Mouse (Mus musculus): ENCODE measurements around the gene Car6. TPM values are rescaled to one million over a fixed set of nuclear protein-coding genes. Genes with fewer than 3 reads are reported as not detected.

Car6 gene
- total and polyA plus RNA-seq, 2 experiments from 2014 or later: not detected

DNA sequence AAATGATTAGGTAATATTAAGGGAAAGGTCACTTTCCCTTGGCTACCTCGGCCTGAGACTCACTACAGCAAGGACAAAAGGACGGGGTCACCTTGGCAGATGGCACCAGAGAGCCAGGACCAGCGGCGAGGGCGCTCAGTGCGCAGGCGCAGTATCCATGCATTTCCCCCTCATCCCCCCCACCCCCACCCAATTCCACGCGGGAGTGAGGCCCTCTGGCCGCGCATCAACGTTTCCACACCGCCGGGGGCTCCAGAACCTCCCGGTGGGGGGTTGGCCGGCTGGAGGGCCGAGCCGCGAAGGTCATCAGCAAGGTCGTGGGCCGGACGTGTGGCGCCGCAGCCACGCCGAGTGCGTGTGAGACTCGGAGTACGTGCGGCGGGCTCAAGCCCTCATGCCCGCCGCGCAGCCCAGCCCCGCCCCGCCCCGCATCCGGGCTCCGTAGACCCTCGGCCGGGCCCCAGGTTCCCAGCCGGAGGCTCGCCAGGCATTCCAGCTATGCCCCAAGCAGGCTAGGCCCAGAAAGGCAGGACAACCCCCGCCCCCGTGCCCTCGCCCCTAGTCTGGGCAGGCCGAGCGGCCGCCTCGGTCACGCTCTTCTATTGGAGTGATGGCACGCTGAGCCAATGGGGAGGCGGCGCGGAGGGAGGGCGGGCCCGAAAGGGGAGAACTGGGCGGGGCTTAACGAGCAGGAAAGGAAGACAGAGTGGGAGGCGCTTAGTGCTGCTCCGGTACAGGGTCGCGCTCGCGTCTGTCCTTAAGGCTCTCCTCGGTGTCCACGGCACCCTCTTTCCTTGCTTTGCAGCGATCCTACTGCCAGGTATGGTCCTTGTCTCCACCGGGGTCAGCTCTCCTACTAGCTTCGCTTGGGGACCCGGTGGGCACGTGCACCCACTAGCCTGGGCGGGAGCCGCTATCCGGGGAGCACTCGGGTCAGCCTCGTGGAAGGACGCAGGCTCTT, 35.7 kb upstream of the Car6 start, which contains the start of gene Eno1:
TSS of gene Eno1 (plus strand) at position 201 of the 961 bp plus-strand sequence.
- peak within 1 kb of the TSS; percentile 72 for H3K9ac ChIP-seq (replicated peaks; ENCODE audit: low read length)
- DNase-seq (ENCODE audit: low spot score): peak; percentile 98
- no peaks in the 10 kb centered on the region for H3K9me3 ChIP-seq (ENCODE audit: low read length)
- under 1% methylated on average over 71 of the region's 78 CpGs for WGBS
- TF ChIP-seq CTCF (IDR thresholded peaks at IDR 0.05; ENCODE audit: low read depth): peak; percentile 40
- H3K4me2 ChIP-seq (ENCODE audit: low read depth, low read length): peak within 1 kb of the TSS; percentile 94
- peak within 1 kb of the TSS; percentile 84 for H3K4me3 ChIP-seq (ENCODE audit: low read length)
- H3K4me1 ChIP-seq (ENCODE audit: insufficient read depth, low read length): peaks cover 23% of the 10 kb centered on the region
- H3K27me3 ChIP-seq (ENCODE audit: insufficient read depth, low read length): no peaks in the 10 kb centered on the region
- peak; percentile 98 for ATAC-seq
- peaks cover 10% of the 10 kb centered on the region for H3K36me3 ChIP-seq (ENCODE audit: insufficient read depth, low read length)
- peak within 1 kb of the TSS; percentile 96 for H3K27ac ChIP-seq

DNA sequence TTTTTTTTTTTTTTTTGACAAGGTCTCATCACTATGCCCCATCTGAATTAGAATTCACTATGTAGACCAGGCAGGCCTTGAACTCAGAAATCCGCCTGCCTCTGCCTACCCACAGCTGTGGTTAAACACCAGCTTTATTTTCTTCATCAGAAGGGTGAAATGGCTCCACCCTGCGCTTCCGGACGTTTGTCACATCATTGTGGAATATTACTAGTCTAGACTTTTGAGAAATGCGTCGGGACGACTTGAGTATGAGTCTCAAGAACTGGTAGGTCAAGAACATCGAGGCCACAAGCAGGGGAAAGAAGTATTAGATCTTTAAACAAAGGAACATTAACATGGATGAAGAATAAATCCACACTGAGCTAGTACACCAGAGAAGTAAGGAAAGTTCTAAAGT, 34.9 kb upstream of the Car6 start:
- Histone ChIP-seq H3K9me3 (ENCODE audit: low read length) (no peaks in the 10 kb centered on the region), H3K27me3 (ENCODE audit: insufficient read depth, low read length) (no peaks in the 10 kb centered on the region), H3K27ac (peak overlapping the region; percentile 96), H3K36me3 (ENCODE audit: insufficient read depth, low read length) (peaks cover 2% of the 10 kb centered on the region; the same call in 1 of the 2 replicates), H3K4me1 (ENCODE audit: insufficient read depth, low read length) (peaks cover 23% of the 10 kb centered on the region), H3K4me2 (ENCODE audit: low read depth, low read length) (peak overlapping the region; percentile 94), H3K4me3 (ENCODE audit: low read length) (peak overlapping the region; percentile 84; the same call in 1 of the 2 replicates), H3K9ac (replicated peaks; ENCODE audit: low read length) (0 out of 2 replicates have a peak overlapping the region, but pooled peaks have one; percentile 72)
- WGBS: 80% methylated on average over 8 of the region's 8 CpGs
- DNase-seq (ENCODE audit: low spot score) (no peak), ATAC-seq (no peak)
- no peak for TF ChIP-seq CTCF (IDR thresholded peaks at IDR 0.05; ENCODE audit: low read depth)

GRCm38 (mm10) chr4:150235585-150235984, 34.5 kb upstream of the Car6 start:
- H3K4me2 ChIP-seq (ENCODE audit: low read depth, low read length): no peak overlapping the region
- DNase-seq (ENCODE audit: low spot score) (no peak), ATAC-seq (no peak)
- no peak overlapping the region for H3K9ac ChIP-seq (replicated peaks; ENCODE audit: low read length)
- no peaks in the 10 kb centered on the region for H3K27me3 ChIP-seq (ENCODE audit: insufficient read depth, low read length)
- TF ChIP-seq CTCF (IDR thresholded peaks at IDR 0.05; ENCODE audit: low read depth): no peak
- peak overlapping the region; percentile 65; the same call in 1 of the 2 replicates for H3K27ac ChIP-seq
- H3K4me3 ChIP-seq (ENCODE audit: low read length): no peak overlapping the region
- H3K9me3 ChIP-seq (ENCODE audit: low read length): no peaks in the 10 kb centered on the region
- WGBS: 76% methylated on average over 4 of the region's 4 CpGs
- H3K4me1 ChIP-seq (ENCODE audit: insufficient read depth, low read length): peaks cover 26% of the 10 kb centered on the region
- H3K36me3 ChIP-seq (ENCODE audit: insufficient read depth, low read length): no peaks in the 10 kb centered on the region

GRCm38 (mm10) chr4:150234599-150235327, 33.6 kb upstream of the Car6 start:
- Histone ChIP-seq H3K4me3 (ENCODE audit: low read length) (no peak overlapping the region), H3K27ac (peak overlapping the region; percentile 65), H3K27me3 (ENCODE audit: insufficient read depth, low read length) (no peaks in the 10 kb centered on the region), H3K9ac (replicated peaks; ENCODE audit: low read length) (no peak overlapping the region), H3K4me1 (ENCODE audit: insufficient read depth, low read length) (peaks cover 23% of the 10 kb centered on the region), H3K36me3 (ENCODE audit: insufficient read depth, low read length) (no peaks in the 10 kb centered on the region), H3K4me2 (ENCODE audit: low read depth, low read length) (no peak overlapping the region), H3K9me3 (ENCODE audit: low read length) (no peaks in the 10 kb centered on the region)
- no peak for TF ChIP-seq CTCF (IDR thresholded peaks at IDR 0.05; ENCODE audit: low read depth)
- DNase-seq (ENCODE audit: low spot score): peak; percentile 51
- no peak for ATAC-seq
- WGBS: 32% methylated on average over 8 of the region's 8 CpGs

DNA sequence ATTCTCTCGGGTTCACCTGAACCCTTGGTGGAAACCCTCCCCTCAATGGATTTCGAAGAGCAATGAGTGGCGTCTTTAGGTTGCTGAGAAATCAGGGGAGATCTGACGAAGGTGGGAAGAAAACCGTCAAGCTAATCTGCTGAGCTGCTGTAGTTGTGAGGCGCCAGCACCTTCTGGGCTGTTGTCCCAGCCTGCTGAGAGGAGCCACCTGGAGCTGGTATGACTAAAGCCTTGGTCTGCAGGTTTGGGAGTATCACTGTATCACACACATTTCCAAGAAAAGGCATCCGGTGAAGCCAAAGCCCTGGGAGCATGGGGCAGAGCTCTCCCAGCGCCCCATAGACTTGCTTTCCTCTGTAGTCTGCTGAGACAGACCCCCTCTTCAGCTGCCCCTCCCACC, 30.7 kb upstream of the Car6 start:
- Histone ChIP-seq H3K9ac (replicated peaks; ENCODE audit: low read length) (no peak overlapping the region), H3K4me3 (ENCODE audit: low read length) (no peak overlapping the region), H3K27ac (no peak overlapping the region), H3K27me3 (ENCODE audit: insufficient read depth, low read length) (no peaks in the 10 kb centered on the region), H3K9me3 (ENCODE audit: low read length) (no peaks in the 10 kb centered on the region), H3K36me3 (ENCODE audit: insufficient read depth, low read length) (no peaks in the 10 kb centered on the region), H3K4me2 (ENCODE audit: low read depth, low read length) (no peak overlapping the region), H3K4me1 (ENCODE audit: insufficient read depth, low read length) (peaks cover 19% of the 10 kb centered on the region)
- WGBS: 61% methylated on average over 8 of the region's 8 CpGs
- ATAC-seq: no peak
- DNase-seq (ENCODE audit: low spot score): no peak
- TF ChIP-seq CTCF (IDR thresholded peaks at IDR 0.05; ENCODE audit: low read depth): no peak

DNA sequence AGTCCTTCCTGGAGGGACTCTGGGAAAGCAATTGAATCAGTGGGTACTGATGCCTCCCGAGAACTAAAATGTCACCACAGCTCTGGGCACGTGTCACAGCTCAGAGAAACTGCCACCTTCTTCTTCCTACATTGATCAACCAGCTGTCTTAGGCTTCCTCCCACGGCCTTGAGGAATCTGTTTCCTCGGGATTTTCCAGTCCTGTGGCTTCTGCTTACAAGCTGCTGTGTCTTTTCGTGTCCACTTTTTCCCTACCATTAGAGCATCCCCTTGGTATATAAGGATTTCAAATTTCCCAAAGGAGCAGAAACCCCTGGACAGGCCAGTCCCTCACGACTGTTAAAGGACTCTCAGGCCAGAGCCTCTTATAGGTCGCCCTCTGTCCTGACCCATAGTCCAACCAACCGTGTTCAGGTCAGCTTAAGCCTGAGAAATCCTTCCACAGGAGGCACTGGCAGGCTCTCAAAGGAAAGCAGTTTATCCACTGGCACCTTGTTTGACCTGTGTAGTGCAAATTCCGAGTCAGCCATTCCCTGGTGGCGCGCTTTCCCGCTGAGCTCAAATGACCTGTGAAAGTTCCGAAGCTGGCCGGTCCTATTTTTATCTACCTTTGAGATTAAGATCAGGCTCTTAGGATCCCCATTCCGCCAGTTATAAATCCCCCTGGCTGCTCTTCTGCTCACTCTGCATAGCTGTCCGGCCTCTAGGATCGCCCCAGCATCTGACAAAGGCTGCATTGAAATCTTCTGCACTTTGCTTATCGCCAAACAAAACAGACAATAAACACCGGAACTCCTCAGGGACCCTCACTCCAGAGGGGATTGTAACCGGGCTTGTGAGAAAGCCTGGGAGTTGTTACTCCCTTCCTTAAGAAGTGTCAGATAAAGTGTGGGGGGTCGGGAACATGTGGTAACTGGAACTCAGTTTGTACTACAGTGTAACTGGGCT, 29.6 kb upstream of the Car6 start:
- H3K27me3 ChIP-seq (ENCODE audit: insufficient read depth, low read length): no peaks in the 10 kb centered on the region
- ATAC-seq (no peak), DNase-seq (ENCODE audit: low spot score) (no peak)
- 16% methylated on average over 21 of the region's 21 CpGs for WGBS
- peaks cover 13% of the 10 kb centered on the region; the same call in 1 of the 2 replicates for H3K4me1 ChIP-seq (ENCODE audit: insufficient read depth, low read length)
- no peaks in the 10 kb centered on the region for H3K9me3 ChIP-seq (ENCODE audit: low read length)
- no peaks in the 10 kb centered on the region for H3K36me3 ChIP-seq (ENCODE audit: insufficient read depth, low read length)
- no peak for TF ChIP-seq CTCF (IDR thresholded peaks at IDR 0.05; ENCODE audit: low read depth)
- no peak overlapping the region for H3K4me2 ChIP-seq (ENCODE audit: low read depth, low read length)
- no peak overlapping the region for H3K4me3 ChIP-seq (ENCODE audit: low read length)
- H3K27ac ChIP-seq: peak overlapping the region; percentile 29; the same call in 1 of the 2 replicates
- H3K9ac ChIP-seq (replicated peaks; ENCODE audit: low read length): no peak overlapping the region

Measured in hindbrain, postnatal 0 days (tissue).